Mouse (Mus musculus): ENCODE measurements around the gene Kif19a.

Gene Kif19a

DNA sequence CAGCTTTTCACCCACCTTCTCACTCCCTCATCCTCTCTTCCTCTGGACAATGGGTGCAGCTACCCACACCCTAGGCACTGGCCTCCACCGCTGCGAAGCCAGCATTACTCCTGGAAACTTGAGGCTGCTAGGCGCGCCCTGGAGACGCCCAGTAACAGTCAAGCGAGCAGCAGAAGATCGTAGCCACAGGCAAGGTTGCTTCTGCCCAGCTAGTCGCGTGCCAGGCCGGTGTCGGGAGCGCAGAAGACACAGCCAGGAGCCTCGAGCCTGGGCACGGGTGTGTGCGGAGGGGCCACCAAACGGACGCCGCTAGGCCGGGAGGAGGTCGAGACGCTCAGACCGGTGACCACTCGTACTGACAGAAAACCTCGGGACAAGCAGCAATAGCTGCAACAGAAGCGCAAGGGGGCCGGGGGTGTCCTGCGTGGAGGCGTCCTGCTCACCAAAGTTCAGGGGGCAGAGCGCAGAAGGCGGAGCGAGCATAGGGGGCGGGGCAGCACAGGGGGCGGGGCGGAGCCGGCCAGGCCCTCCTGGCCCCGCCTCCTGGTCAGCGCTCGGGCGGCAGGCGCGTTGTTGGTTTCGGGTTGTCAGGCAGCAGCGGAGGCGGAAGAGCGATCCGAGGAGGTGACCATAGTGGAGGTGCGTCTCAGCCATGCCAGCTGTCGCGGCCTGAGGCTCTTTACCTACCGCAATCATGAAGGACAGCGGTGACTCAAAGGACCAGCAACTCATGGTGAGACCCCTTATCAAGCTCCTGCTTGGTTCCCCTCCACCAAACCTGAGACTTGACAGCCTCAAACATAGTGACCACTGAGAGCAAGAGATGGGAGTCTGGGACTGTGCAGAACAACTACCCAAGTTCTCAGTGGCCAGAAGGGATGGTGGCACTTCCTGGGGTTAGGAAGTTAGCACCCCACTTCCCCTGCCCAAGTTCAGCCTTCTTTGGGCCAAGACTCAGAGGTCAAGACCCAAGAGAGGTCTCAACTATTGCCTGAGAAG lies at the start of gene Kif19a:
Kif19a (plus strand) TSS at position 569 of the 999 bp plus-strand sequence.
- in situ Hi-C loops (cut with MboI, MseI), result no loop called here

DNA sequence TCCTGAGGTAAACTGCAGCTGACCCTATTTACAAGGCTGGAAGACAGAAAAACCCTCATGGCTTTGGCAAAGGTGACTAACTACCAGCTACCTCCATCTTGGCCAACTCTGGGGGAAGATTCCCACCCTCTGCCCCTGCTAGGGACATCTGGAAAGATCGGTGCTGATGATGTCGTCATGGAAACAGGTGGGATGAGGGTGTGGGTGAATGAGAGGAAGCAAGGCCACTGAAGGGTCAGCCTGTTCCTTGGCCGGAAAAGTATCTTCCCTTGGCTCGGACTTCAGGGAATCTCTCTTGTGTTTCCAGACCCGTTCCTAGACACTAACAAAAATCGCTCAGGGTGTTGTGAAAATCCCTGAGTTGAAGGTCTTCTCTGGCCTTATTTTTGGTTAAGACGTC lies 49.7 kb upstream of the Kif19a start:
- in situ Hi-C loops (cut with MboI, MseI), result no loop called here

DNA sequence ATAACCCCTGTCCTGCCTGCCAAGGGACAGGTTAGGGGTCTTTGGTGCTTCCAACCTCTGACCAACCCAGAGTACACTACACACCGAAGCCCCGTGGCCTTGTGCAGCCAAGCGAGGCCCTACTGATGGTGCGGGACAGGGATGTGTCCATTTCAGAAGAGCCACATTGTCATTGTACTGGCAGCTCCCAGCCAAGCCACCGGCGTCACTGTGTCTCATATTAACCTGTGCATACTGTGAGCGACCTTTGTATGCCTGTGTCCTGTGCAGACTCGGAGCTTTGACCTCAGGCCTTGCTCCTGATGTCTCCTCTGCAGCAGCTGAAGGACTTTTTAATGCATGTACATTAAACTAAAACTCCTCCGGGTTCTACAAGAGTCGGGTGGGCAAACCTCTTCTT lies 44.7 kb upstream of the Kif19a start:
- in situ Hi-C loops (cut with MboI, MseI), result no loop called here

DNA sequence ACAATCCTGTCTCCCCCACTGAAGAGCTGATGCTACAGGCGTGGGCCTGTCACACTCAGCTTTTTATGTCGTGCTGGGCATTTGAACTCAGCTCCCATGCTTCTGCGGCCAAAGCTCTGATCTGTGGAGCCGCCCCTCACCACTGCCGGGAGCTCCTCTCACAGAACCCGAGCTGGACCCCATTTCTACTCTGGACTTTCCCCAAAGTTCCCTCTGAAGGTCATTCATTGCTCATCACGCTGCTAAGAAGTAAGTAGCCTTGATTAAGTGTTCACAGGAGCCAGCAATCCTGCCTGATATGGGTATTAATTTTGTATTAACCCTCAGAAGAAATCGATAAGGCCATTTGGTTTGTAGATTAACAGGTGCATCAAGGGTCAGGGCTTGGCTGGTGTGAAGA lies 42.8 kb upstream of the Kif19a start:
- in situ Hi-C loops (cut with MboI, MseI), result no loop called here

DNA sequence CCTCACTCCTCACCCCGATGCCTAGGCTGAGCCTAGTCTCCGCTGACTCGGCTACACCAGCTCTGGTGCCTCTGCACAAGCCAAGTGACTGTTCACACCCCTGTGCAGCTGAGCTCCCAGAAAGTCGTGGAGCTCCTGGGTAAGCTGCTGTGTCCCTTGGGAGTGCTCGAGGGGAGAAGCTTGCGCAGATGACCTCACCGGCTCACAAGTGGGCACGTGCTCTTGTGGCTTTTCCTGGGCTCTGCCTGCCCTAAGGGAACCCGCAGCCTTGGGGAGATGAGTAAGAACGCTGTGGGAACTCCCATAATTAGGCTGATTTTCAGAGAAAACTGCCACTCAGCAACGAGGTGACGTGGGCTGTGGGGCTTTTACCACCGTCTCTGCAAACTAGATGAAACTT lies 42.2 kb upstream of the Kif19a start:
- in situ Hi-C loops (cut with MboI, MseI), result no loop called here

DNA sequence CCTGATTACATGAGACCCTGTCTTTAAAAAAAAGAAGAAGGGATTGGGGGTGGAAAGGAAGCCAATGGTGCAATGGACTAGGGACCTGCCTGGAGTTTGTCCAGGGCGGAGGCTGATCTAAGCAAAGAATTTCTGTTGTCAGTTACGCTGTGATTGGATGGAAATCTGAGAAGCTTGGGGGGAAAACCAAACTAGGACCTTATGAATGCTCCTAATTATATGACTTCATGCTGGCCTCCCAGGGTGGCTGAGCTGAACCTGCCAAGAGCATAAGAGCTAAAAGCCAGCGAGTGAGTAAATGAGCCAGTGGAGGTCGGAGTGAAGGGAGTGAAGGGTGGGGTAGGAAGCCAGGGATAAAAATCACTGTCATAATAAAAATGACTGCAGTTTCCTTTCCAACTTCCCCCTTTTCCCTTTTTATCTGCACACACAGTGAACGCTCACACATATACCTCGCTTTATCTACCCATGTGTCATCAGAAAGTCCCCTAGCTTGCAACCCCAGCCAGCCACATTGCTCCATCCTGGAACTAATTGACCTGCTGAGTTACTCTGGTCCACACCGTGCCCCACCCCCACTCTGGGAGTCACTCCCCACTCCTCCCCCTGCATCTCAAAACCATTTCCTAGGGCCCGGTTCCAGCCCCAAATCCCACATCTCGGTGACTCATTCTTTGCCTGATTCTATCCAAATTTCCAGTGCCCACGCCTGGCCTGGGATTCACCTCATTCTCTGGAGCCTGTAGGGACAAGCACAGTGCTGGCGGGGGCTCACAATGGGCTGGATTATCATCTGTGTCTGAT lies 40.2 kb upstream of the Kif19a start:
- in situ Hi-C loops (cut with MboI, MseI), result no loop called here

DNA sequence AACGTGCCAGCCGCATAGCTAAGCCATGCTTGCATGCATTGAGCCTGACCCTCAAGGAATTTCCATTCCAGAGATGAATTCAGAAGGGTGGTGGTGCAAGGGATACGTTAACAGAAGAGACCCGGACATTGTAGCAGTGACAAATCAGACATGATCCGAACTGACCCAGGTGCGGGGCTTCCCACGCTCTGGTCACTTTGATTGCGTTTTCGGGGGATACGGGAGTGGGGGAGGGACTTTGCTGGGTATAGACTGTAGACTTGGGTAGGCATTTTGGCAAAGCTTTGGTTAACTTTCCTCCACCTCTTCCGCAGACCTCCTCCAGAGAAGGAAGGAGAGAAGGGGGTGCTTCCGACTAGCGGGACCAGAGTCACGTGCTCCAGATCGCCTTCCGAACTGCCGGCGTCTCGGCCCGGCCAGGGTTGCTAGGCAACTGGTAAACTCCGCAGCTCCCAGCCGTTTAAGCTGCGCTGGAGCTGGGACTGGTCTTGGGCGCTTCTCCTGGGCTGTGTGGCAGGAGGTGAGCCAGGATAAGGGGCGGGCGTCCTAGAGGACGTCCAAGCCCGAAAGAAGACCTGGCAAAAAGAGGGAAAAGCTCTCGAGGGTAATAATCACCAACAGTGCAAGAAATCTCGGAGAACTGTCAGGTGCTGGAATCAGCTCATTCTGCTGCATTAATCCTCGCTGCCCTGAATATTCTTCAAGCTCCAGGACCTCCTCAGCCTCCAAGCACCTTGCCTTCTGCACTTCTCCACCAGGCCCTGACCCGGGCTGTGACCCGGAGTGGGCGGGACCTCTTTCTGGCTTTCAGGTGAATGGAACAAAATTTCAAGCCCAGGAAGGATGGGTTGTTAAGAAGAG lies 38.0 kb upstream of the Kif19a start, which contains the start of gene Dnaic2:
Dnaic2 (plus strand) TSS at position 444 of the 861 bp plus-strand sequence.
- in situ Hi-C loops (cut with MboI, MseI), result no loop called here

DNA sequence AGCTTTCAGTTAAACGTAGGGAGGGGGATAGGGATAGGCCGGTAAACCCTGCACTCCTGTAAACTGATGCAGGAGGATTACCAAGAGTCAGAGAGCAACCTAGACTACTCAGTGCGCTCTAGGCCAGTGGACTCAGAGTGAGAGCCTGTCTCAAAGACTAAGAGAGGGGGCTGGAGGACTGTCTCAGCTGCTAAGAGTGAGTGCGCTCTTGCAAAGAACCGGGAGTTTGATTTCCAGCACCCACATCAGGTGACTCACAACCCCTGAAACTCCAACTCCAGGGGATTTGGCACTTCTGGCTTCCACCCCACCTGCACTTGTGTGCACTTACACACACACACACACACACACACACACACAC lies 37.4 kb upstream of the Kif19a start:
- in situ Hi-C loops (cut with MboI, MseI), result no loop called here

DNA sequence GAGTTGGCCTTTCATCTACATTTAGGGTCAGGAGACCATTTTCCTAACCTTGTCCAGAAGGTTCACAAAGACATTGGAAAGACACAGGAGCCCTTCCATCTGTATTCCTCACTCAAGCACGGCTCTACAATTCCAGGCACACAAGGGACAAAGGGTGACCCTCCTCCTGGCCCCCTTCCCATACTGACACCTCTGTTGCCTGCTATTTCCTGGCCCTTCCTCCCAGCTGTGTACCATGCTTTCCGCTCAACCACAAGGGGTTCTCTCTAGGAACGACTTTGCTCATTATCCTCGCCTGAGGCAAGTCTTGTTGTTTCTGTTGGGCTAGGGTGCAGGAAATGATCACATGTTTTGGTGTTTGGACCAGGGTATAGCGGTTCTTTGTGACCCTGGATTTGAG lies 36.9 kb upstream of the Kif19a start:
- in situ Hi-C loops (cut with MboI, MseI), result no loop called here

DNA sequence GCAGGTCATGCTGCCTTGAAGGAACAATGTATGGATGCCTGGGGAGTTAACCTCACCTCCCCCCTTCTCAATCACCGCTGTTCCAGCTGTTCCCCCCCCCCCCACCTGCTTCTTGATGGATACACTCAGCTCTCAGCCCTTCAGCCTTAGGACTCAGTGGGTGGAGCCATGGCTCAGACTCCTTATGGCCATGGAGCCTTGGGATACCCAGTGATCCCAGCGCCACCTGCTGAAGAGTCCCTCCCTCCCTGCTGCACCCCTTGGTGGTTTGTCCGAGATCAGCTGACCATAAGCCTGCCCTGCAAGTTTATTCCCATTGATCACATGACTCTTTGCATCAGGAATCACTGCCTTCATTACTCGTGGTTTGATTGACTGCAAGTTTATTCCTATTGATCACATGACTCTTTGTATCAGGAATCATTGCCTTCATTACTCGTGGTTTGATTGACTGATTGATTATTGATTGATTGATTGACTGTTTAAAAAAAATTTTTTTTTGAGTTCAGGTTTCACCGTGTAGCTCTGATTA lies 35.3 kb upstream of the Kif19a start:
- in situ Hi-C loops (cut with MboI, MseI), result no loop called here

DNA sequence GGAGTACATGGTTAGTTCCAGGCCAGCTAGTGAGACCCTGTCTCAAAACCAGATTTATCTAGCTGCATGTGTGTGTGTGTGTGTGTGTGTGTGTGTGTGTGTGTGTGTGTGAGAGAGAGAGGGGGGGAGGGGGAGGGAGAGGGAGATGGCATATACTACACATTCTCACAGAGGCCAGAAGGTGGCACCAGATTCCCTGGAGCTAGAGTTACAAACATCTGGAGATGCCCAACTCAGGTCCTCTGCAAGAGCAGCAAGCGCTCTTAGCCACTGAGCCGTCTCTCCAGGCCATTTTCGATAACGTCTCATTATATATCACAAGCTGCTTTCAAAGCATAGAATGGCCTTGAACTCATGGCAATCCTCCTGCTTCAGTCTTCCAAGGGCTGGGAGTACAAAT lies 33.5 kb upstream of the Kif19a start:
- in situ Hi-C loops (cut with MboI, MseI), result no loop called here

DNA sequence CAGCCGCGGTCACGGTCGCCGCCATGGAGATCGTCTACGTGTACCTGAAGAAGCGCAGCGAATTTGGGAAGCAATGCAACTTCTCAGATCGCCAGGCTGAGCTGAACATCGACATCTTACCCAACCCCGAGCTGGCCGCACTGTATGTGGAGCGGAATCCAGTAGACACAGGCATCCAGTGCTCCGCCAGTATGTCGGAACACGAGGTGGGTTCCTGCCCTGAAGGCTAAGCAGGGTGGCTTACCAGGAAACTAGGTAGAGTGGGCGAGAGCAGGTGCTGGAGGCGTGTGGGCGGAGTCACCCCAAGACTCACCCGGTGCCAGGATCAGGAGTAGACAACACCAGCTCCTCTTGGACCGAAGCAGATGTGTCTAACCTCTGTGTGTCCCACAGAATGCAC lies 32.3 kb upstream of the Kif19a start:
- in situ Hi-C loops (cut with MboI, MseI), result no loop called here

DNA sequence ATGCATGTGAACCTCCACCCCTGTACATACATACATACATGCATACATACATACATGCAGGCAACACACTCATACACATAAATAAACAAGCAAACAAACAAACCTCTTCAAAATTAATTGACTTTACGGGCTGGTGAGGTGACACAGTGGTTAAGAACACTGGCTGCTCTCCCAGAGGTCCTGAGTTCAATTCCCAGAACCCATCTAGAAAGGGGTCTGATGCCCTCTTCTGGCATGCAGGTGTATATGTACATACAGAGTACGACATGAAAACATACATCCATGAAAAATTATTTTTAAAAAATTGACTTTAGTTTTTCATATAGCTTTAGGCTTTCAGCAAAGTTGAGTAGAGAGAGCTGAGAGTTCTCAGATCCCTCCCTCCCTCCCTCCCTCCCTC lies 29.1 kb upstream of the Kif19a start:
- in situ Hi-C loops (cut with MboI, MseI), result no loop called here

DNA sequence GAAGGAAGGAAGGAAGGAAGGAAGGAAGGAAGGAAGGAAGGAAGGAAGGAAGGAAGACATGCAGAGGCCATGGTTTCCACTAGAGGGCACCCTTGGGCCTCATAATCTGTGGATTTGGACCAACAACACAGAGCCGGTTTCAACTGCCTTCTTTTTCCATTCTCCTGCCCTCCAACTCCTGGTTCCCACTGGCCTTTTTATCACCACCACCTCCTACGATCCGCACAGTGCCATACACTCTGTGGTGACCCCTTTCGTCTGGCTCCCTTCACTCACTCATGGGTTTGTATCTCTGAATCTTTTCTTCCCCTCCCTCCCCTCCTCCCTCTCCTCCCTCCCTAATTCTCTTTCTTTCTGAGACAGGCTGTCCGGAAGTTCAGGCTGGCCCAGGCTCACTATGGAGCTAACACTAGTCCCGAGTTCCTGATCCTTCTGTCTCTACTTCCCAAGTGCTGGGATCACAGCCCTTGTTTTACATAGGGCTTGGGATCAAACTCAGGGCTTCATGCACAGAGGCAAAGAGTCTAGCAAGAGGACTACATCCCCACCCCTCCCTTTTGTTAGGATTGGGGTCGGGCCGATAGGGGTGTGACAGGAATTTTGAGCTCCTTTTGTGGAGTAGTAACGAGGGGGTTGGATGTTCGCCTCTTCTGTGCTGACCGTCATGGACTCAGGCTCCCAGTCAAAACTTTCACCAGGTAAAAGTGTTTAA lies 28.1 kb upstream of the Kif19a start:
- in situ Hi-C loops (cut with MboI, MseI), result no loop called here

DNA sequence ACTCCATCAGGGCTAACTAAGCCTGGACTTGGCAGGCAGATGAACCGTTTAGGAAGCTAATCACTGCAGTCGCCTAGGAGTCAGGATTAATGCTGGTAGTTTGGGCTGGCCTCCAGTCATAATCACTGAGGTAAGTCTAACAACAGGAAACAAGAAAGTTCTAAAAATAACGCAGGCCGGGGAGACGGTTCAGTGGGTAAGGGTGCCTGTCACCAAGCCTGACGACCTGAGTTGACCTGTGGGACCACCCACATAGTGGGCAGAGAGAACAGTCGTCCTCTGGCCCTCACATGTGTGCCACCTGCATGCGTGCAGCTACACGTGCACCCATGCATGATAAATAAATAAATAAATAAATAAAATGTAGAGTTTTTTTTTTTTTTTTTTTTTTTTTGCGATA lies 24.6 kb upstream of the Kif19a start:
- in situ Hi-C loops (cut with MboI, MseI), result no loop called here

DNA sequence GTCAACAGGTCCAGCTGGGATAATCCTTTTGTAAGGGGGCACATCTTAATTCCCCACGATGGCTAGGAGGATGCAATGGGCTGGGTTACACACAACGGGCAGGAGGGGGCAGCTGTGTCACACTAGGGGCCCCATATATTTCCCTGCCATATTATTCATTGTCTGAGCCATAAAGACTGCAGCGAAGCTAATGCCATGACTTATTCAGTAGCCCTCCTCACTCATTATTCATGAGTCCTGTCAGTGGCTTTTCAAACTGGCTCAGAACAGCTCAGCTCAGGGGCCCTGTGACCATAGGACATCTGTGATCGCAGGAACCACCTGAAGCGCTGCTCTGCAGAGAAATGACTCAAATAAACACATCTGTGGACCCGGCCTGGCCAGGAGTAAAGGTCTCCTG lies 23.7 kb upstream of the Kif19a start:
- in situ Hi-C loops (cut with MboI, MseI), result no loop called here

DNA sequence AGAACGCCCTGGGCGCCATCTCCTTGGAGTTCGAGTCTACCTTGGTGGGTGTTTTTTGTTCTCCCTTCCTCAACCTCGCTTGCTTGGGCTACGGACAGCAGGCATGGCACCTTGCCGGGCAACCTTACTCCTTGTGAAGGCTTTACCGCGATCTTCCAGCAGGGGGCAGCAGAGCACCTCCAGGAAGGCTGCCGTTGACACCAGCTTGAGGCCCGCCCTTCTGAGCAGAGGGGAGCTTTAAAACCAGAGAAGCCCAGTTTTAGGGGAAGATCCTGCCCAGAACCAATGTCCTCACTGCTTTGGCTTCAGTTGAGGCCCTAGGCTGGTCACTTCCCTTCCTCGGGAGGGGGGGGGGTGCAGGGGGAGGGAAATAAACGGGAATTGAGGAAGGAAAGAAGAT lies 20.1 kb upstream of the Kif19a start:
- in situ Hi-C loops (cut with MboI, MseI), result loop anchor here (5.0 kb wide), 1 partner anchor 42 kb away; no protein-coding TSS in a partner anchor

DNA sequence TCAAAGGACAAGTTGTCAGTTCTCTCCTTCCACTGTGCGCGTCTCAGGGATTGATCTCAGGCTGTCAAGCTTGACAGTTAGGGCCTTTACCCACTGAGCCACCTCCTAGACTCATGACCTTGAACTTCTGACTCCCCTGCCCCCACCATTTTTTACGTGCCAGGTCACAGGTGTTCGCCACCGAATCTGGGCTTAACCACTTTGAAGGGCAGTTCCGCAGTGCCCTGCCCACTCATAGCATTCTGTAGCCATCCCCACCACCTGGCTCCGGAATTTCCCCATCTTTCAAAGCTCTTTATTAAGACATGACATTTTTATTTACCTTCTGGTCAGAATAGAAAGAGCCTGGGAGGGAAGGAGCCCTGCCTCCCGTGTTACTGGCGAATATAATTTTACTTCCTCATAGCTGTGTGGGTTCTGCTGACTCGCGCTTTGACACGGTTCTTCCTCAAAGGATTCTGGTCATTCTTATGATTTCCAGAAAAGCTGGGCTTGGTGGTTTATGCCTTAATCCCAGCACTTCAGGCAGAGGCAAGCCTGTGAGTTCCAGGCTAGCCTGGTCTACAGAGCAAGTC lies 17.5 kb upstream of the Kif19a start:
- in situ Hi-C loops (cut with MboI, MseI), result loop anchor here (5.0 kb wide), 1 partner anchor 40 kb away; no protein-coding TSS in a partner anchor

DNA sequence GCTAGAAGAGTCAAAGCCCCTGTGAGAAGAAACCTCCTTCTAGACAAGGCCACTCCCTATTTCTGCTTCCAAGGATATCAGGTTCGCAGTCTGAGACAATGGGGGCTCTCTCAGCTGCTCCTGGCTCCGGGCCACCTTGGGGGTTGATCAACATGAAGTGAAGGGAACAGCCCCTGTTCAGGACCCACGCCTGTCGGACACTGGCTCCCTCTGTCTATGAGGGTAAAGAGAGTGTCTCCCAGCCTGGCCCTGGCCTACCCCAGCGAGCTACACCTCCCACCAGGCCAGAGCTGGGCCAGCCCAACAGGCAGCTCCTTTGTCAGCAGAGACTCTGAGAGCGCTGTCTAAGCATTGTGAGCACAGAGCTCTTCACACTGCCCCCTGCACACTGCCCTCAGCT lies 4.7 kb downstream of the Kif19a start:
- in situ Hi-C loops (cut with MboI, MseI), result no loop called here

DNA sequence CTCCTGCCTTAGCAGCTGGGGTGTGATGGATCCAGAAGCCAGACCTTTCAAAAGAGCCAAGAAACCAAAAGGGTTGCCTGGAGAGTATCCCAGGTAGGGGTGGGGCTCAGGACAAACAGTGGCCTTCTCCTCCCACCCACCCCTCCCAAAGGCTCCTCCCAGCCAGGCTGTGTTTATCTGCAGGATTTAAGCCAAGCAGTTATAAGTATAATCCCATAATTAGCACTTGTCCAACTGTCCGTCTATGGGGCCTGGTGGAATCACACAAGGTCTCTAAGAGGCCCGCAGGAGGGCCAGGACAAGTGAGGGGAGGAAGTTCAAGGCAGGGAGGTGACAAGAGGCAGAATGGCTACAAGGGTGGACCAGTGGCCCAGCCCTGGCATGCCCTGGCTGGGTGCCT lies 6.7 kb downstream of the Kif19a start:
- in situ Hi-C loops (cut with MboI, MseI), result no loop called here
